Mouse (Mus musculus): Measurements from ENCODE around the gene Vps52. TPM values are rescaled to one million over a fixed set of nuclear protein-coding genes. Genes with fewer than 3 reads are reported as not detected.
"Not testable (repeated sequence)": the region's sequence is repeated elsewhere in the genome, so short reads cannot be mapped to it uniquely, and the experiment has no call there.

Gene Vps52
- polyA plus RNA-seq, 1 experiment from 2014 or later = 49.1 TPM

GRCm38 (mm10) chr17:33947430-33948089 is 8.1 kb upstream of the Vps52 start:
- DNase-seq (ENCODE audit: low spot score) = no peak
- Histone ChIP-seq H3K9me3 (ENCODE audit: control insufficient read depth, low read length) (no peaks in the 10 kb centered on the region), H3K4me1 (replicated peaks; ENCODE audit: control insufficient read depth, insufficient read depth, low read length) (peaks cover 27% of the 10 kb centered on the region), H3K36me3 (ENCODE audit: control insufficient read depth, insufficient read depth, low read length) (peaks cover 41% of the 10 kb centered on the region), H3K4me2 (no peak overlapping the region; the same call in 1 of the 2 replicates), H3K27ac (ENCODE audit: low read depth, low read length) (no peak overlapping the region), H3K27me3 (replicated peaks; ENCODE audit: control insufficient read depth, insufficient read depth, low read length) (no peaks in the 10 kb centered on the region), H3K9ac (ENCODE audit: low read depth, low read length) (no peak overlapping the region), H3K4me3 (ENCODE audit: low read depth, low read length) (no peak overlapping the region)
- no peak for ATAC-seq (replicated peaks; ENCODE audit: low FRiP score)
- WGBS = 76% methylated on average over 10 of the region's 10 CpGs

- Histone ChIP-seq H3K36me3 (ENCODE audit: control insufficient read depth, insufficient read depth, low read length) (peaks cover 44% of the 10 kb centered on the region), H3K4me1 (replicated peaks; ENCODE audit: control insufficient read depth, insufficient read depth, low read length) (peaks cover 34% of the 10 kb centered on the region), H3K9me3 (ENCODE audit: control insufficient read depth, low read length) (no peaks in the 10 kb centered on the region), H3K4me2 (no peak overlapping the region), H3K27ac (ENCODE audit: low read depth, low read length) (no peak overlapping the region), H3K9ac (ENCODE audit: low read depth, low read length) (no peak overlapping the region), H3K4me3 (ENCODE audit: low read depth, low read length) (no peak overlapping the region), H3K27me3 (replicated peaks; ENCODE audit: control insufficient read depth, insufficient read depth, low read length) (no peaks in the 10 kb centered on the region)
- no peak for ATAC-seq (replicated peaks; ENCODE audit: low FRiP score)
- DNase-seq (ENCODE audit: low spot score) = no peak
- 88% methylated on average over 22 of the region's 22 CpGs for WGBS
These were observed 7.3 kb upstream of the Vps52 start for GRCm38 (mm10) chr17:33948090-33948904.

- 86% methylated on average over 19 of the region's 19 CpGs for WGBS
- DNase-seq (ENCODE audit: low spot score) (no peak), ATAC-seq (replicated peaks; ENCODE audit: low FRiP score) (no peak)
- H3K4me1 ChIP-seq (replicated peaks; ENCODE audit: control insufficient read depth, insufficient read depth, low read length) = peaks cover 42% of the 10 kb centered on the region
- H3K9me3 ChIP-seq (ENCODE audit: control insufficient read depth, low read length) = no peaks in the 10 kb centered on the region
- H3K9ac ChIP-seq (ENCODE audit: low read depth, low read length) = no peak overlapping the region
- no peak overlapping the region for H3K4me3 ChIP-seq (ENCODE audit: low read depth, low read length)
- no peak overlapping the region for H3K27ac ChIP-seq (ENCODE audit: low read depth, low read length)
- no peaks in the 10 kb centered on the region for H3K27me3 ChIP-seq (replicated peaks; ENCODE audit: control insufficient read depth, insufficient read depth, low read length)
- no peak overlapping the region for H3K4me2 ChIP-seq
- peaks cover 44% of the 10 kb centered on the region for H3K36me3 ChIP-seq (ENCODE audit: control insufficient read depth, insufficient read depth, low read length)
These were observed 6.6 kb upstream of the Vps52 start for GRCm38 (mm10) chr17:33948905-33949537.

GRCm38 (mm10) chr17:33950131-33950625 is 5.4 kb upstream of the Vps52 start:
- Histone ChIP-seq H3K4me1 (replicated peaks; ENCODE audit: control insufficient read depth, insufficient read depth, low read length) (peaks cover 48% of the 10 kb centered on the region), H3K27me3 (replicated peaks; ENCODE audit: control insufficient read depth, insufficient read depth, low read length) (no peaks in the 10 kb centered on the region), H3K27ac (ENCODE audit: low read depth, low read length) (peak overlapping the region; percentile 90), H3K9me3 (ENCODE audit: control insufficient read depth, low read length) (no peaks in the 10 kb centered on the region), H3K4me3 (ENCODE audit: low read depth, low read length) (peak overlapping the region; percentile 85), H3K36me3 (ENCODE audit: control insufficient read depth, insufficient read depth, low read length) (peaks cover 41% of the 10 kb centered on the region), H3K9ac (ENCODE audit: low read depth, low read length) (peak overlapping the region; percentile 72), H3K4me2 (peak overlapping the region; percentile 100)
- DNase-seq (ENCODE audit: low spot score) (no peak), ATAC-seq (replicated peaks; ENCODE audit: low FRiP score) (no peak)
- WGBS = 70% methylated on average over 10 of the region's 10 CpGs

- ATAC-seq (replicated peaks; ENCODE audit: low FRiP score) (peak; percentile 80), DNase-seq (ENCODE audit: low spot score) (peak; percentile 92)
- WGBS = under 1% methylated on average over 45 of the region's 45 CpGs
- Histone ChIP-seq H3K9me3 (ENCODE audit: control insufficient read depth, low read length) (no peaks in the 10 kb centered on the region), H3K4me3 (ENCODE audit: low read depth, low read length) (peak within 1 kb of the TSS; percentile 85), H3K9ac (ENCODE audit: low read depth, low read length) (peak within 1 kb of the TSS; percentile 97), H3K36me3 (ENCODE audit: control insufficient read depth, insufficient read depth, low read length) (peaks cover 38% of the 10 kb centered on the region), H3K4me1 (replicated peaks; ENCODE audit: control insufficient read depth, insufficient read depth, low read length) (peaks cover 48% of the 10 kb centered on the region), H3K27me3 (replicated peaks; ENCODE audit: control insufficient read depth, insufficient read depth, low read length) (no peaks in the 10 kb centered on the region), H3K27ac (ENCODE audit: low read depth, low read length) (peak within 1 kb of the TSS; percentile 90), H3K4me2 (peak within 1 kb of the TSS; percentile 100)
These were observed 4.3 kb upstream of the Vps52 start, which contains the start of gene B3galt4 for GRCm38 (mm10) chr17:33951021-33951946. TSS of gene B3galt4 (minus strand) at chr17:33951488.

- WGBS = 66% methylated on average over 13 of the region's 13 CpGs
- H3K4me2 ChIP-seq = peak overlapping the region; percentile 100
- peak overlapping the region; percentile 85 for H3K4me3 ChIP-seq (ENCODE audit: low read depth, low read length)
- peaks cover 38% of the 10 kb centered on the region for H3K36me3 ChIP-seq (ENCODE audit: control insufficient read depth, insufficient read depth, low read length)
- H3K4me1 ChIP-seq (replicated peaks; ENCODE audit: control insufficient read depth, insufficient read depth, low read length) = peaks cover 48% of the 10 kb centered on the region
- H3K9ac ChIP-seq (ENCODE audit: low read depth, low read length) = peak overlapping the region; percentile 97; the same call in 1 of the 2 replicates
- H3K27me3 ChIP-seq (replicated peaks; ENCODE audit: control insufficient read depth, insufficient read depth, low read length); DNase-seq (ENCODE audit: low spot score); H3K9me3 ChIP-seq (ENCODE audit: control insufficient read depth, low read length); ATAC-seq (replicated peaks; ENCODE audit: low FRiP score): not testable (repeated sequence)
- H3K27ac ChIP-seq (ENCODE audit: low read depth, low read length) = peak overlapping the region; percentile 90
These were observed 3.6 kb upstream of the Vps52 start for GRCm38 (mm10) chr17:33952015-33952414.

- Histone ChIP-seq H3K9ac (ENCODE audit: low read depth, low read length) (peak overlapping the region; percentile 97), H3K27ac (ENCODE audit: low read depth, low read length) (peak overlapping the region; percentile 90)
- WGBS = 64% methylated on average over 4 of the region's 4 CpGs
These were observed 2.7 kb upstream of the Vps52 start for GRCm38 (mm10) chr17:33952879-33953278.

More at GRCm38 (mm10) chr17:33952879-33953278, 2.7 kb upstream of the Vps52 start:
- peak overlapping the region; percentile 100 for H3K4me2 ChIP-seq
- H3K27me3 ChIP-seq (replicated peaks; ENCODE audit: control insufficient read depth, insufficient read depth, low read length) = no peaks in the 10 kb centered on the region
- H3K9me3 ChIP-seq (ENCODE audit: control insufficient read depth, low read length) = no peaks in the 10 kb centered on the region
- peaks cover 50% of the 10 kb centered on the region for H3K4me1 ChIP-seq (replicated peaks; ENCODE audit: control insufficient read depth, insufficient read depth, low read length)
- H3K4me3 ChIP-seq (ENCODE audit: low read depth, low read length) = peak overlapping the region; percentile 85
- peaks cover 34% of the 10 kb centered on the region for H3K36me3 ChIP-seq (ENCODE audit: control insufficient read depth, insufficient read depth, low read length)
- DNase-seq (ENCODE audit: low spot score) (no peak), ATAC-seq (replicated peaks; ENCODE audit: low FRiP score) (no peak)
